Mouse (Mus musculus) layer of hippocampus, postnatal 10 days (tissue): ENCODE measurements at regions not wholly inside any gene's neighbourhood (a gene's known extent, or its start where the extent isn't known, plus 50 kb on each side); places are given as distances from the start of the nearest gene placed in this dataset.

Source experiments
- DNase-seq, 2 experiments: peaks; one replicate each; pipeline ENCODE4 v3.0.0; 2021; ENCODE audit warnings: low spot score in 2 of 2

DNA sequence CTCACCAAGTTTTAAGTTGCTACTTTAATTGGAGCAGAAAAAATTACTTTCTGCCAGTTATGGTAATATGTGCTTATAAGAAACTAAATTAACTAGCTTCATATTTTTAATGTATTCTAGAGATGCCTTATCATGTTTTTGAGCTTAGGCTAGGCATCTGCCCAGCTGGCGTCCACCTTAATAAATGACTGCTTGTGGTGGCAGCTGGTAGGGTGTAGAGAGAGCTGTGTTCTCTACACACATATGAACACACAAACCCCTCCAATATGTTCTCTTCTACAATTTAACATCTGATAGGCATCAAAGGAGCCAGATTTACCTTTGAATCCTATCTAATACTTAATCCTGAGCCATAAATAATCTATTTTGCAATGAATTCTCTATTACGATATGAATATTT, 173.4 kb downstream of the Gm4340 start:
- peak; percentile 17 to 44 for DNase-seq

DNA sequence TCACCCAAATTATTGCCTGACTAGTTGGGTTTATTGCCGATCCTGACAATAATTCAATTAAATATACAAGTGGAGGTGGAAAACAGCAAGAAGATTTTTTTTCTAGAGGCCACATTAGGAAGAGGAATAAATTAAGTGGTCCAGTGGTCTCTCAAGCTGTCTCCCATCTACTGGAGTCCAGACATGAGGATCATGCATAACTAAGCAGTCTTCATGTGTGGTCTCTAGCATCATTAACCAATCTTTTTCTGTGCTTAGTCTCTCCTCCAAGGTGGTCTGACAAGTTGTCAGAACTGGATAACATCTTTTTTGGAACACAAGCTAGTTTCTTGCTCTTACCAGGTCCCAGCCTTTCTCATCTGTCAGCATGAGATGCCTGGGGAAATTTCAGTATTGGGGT, 180.7 kb downstream of the Gm4340 start:
- no peak for DNase-seq

DNA sequence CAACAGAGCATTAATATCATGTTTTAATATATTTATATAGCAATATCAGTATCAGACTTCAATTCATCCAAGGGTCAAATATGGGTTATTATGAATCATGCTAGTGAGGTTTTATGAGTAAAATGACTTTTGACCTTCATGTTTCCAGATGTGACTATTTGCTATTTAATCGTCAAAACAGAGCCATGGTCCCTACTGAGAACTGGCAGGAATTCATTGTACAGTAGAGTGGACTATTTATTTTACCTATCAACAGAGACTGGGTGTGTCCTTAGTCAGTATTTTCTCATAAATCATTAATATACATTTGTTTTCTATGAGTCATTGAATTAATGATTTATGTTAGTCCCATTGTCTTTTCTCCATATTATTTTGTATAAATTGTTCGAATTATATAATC, 194.4 kb downstream of the Gm4340 start:
- no peak for DNase-seq

DNA sequence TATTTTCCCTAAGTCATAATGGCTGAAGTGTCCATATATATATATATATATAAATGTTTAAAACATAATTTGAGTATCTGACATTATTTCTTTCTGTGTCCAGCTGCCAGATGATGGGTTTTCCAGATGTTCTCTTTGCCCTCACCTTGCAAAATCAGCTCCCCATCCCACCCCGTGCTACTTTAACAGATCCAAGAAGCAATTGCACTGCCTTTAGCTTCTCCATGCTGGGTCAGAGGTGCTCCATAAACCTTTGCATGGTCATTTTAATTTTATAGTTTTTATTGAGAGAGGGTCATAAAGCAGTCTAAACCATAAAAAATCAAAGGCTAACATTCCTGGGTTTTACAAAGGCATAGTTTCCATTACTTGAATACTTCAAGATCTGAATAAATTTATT, 201.9 kb downstream of the Gm4340 start:
- no peak for DNase-seq

DNA sequence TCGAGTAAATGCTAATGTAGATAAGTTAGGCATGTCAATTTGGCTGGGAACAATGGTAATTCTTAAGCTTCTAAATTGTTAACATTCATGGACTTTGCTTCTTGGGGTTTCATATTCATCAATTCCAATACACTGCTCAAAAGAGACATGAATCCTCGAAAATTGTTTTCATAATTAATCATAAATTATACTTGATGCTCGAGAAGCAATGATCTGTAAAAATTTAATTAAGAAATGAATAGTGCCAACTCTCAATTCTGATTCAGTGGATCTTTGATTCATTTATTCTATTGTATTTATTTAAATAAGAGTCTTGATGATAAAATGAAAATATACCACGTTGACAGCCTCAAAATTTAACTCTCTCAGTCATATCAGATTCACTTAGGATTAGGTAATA, 214.9 kb downstream of the Gm4340 start:
- DNase-seq = no peak

DNA sequence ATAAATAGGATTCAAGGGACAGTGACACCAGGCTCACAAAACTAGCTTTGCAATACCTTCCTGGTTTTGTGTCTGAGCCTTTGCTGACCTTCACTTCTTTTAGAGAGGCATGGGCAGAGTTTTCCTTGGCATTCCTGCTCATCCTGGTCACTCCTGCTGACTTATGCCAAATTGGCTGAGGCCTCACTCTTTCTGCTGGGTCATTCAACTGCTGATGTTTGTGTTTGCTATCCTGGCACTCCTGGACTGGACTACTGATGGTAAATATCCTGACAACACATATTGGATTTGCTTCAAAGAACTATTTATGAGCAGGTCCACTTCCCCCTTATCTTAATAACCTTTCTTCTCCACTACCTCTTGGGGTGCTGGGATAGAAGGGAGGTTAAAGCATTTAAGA, 228.7 kb downstream of the Gm4340 start:
- DNase-seq = no peak

DNA sequence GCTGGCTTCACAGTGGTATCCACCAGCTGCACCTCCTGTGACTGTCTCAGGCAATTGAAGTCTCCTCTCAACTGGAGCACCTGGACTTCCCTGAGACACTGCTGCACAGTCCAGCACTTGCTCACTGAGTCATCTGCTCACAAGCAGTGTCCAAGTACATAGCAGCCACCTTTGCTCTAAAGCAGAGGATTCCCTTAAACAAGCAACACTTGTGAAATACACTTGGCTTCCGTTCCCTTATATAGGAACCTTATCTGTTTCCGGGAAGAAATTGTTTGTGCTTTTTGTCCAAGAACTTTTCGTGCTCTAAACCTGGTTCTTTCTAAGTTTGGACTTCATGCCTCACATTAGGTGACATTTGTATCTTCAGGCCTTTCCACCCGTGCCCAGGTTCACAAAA, 229.3 kb downstream of the Gm4340 start:
- no peak for DNase-seq

DNA sequence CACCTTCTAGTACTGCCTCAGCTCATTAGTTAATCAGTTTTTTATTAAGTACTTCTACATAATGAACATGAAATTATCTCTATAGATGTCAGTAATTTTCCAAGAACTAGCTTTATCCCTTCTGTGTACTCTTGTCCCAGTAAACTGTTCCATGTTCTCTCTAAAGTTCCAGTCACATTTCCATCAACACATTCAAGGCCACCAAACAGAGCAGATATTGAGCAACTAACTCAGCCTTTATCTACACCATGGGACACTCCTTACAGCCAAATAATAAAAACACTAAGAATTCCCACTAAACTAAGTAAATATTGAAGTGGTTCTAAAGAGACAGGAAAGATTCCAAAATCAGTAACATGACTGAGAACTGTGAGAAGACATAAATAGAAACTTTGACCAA, 229.9 kb downstream of the Gm4340 start:
- DNase-seq = no peak

DNA sequence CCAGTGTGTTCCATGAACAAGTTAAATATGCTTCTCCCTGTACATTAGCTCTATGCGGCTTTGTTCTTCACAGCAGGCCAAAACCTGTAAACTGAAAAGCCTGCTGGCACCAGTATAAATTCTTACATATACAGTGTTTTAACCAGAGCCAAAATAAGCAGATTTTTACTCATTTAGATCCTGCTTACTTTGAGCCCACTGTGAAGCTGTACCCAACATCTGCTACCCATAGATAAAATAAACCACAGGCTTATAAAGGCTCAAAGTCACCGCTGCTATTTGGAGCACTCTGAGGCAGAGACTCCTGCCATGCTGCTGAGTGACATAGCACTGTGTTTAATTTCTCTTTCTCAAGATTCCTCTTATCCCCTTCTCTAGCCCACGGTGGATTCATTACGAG, 251.1 kb downstream of the Gm4340 start:
- DNase-seq = no peak

DNA sequence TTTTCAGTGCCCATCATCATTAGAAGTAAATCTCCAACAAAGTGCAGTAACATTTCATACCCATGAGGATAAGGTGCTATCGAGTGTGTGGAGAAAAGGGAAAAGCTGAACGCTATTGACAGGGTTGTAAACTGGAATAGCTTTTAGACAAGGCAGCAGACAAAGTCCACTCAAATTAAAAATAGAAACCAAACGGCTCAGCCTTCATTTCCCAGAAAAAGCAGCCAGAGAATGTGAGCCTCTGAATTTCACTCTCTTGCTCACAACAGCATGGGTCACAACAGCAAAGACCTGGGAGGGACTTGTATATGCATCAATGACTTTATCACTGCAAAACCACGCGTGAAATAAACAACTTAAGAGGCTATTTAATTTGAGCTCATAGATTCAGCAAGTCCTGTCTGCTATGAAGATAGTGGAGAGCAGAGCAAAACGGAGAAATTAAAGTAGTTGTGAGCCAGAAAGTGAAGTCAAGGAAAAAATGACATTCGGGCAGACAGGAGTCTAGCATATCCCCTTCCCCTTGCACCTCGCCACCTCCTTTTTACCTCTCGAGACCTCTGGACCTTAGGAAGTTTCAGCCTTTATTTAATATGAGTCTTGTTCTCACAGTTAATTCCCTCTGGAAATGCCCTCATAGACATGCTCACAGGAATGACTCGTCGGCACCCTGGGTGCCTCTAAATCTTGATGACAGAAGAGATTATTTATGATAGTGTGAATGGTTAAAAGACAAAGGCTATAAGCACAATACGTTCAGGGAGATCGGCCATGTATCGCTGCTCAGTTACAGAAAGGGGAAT, 261.9 kb downstream of the Gm4340 start:
- DNase-seq = no peak

DNA sequence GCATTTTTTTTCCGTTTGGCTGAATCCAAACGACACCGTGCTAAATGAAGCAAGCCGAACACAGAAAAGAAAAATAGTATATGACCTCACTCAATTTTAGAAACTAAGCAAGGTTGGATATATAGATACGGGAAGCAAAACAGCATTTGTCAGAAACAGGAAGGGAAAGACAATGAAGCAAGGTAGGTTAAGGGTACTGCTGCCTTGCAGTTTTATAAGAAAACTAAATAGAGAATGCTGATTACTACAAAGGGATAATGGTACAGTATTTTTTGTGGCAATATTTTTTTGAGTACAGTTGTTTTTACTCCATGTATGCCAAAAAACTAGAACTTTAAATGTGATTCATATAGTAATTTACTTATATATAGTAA, 262.5 kb downstream of the Gm4340 start:
- DNase-seq = no peak

DNA sequence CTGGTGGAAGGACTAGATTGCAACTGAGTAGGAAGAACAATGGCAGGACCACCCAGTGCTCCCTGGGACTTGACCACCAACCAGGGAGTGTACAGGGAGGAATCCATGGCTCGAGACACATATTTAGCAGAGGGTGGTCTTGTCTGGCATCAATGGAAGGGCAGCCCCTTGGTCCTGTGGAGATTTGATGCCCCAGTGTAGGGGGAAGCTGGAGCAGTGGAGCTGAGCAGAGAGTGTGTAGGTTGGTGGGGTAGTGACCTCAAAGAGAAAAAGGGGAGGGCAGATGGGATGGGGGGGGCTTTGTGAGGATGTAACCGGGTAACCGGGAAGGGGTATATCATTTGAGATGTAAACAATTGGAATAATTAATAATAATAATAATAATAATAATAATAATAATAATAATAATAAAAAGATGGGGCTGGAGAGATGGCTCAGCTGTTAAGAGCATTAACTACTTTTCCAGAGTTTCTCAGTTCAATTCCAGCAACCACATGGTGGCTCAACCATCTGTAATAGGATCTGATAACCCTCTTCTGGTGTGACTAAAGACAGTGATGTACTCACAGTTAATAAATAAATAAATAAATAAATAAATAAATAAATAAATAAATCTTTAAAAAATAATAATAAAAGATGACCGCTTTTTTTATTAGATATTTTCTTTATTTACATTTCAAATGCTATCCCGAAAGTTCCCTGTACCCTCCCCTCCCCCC, 292.5 kb downstream of the Gm4340 start:
- no peak for DNase-seq

DNA sequence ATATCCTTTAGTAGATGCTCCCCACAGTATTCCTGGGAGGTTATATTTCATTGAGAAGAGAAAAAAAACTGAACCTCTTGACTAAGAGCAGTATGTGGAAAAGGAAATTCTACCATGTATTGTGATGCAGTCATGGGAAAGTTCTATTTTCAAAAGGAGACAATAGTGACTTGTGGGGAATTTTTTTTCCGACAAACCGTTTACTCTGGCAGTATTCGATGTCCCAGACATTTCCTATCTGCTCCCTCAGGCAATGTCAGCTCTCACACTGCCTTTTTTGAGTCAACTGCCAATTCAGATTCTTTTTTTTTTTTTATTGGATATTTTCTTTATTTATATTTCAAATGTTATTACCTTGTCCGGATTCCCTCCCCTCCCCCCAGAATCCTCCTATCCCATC, 295.5 kb downstream of the Gm4340 start:
- DNase-seq = no peak

DNA sequence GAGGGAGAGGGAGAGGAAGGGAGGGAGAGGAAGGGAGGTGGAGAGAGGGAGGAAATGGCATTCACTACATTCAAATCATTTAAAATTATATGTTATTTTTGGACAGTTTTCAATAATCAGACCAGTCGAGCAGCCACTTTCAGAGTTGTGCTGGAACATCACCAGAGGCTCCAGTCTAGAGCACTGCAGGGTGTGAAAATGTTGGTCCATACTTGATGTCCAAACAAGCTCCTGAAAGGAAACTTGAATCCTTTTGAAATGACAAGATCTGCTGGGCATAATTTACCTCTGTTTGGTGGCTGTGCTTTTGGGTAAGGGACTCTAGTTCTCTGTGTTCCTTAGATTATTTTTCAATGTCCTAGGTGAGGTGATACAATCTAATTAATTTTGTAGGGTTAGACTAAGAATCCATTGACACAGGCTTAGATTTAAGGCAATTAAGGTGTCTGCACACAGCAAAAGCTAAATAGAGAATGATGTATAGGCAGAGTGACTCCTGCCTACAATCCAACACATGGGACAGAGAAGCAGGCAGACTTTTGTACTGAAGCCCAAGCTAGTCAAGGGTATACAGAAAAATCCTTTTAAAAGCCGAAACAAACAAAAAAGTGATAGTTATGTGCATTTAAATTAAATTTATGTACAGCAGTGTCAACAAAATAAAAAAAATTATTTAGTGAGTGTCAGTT, 297.2 kb downstream of the Gm4340 start:
- DNase-seq = no peak
